Mouse (Mus musculus): Measurements from ENCODE around the gene Ddn. TPM values are rescaled to one million over a fixed set of nuclear protein-coding genes. Genes with fewer than 3 reads are reported as not detected.

Ddn gene
- polyA plus RNA-seq, 1 experiment: 0.11 TPM

GRCm38 (mm10) chr15:98806809-98807770 lies 2.2 kb downstream of the Ddn start:
- no peak overlapping the region for H3K4me2 ChIP-seq (ENCODE audit: low read depth)
- TF ChIP-seq MYOD1 (IDR thresholded peaks at IDR 0.05; ENCODE audit: control insufficient read depth in 1 of 3, insufficient read length in 2 of 3, low read depth in 2 of 3) (no peak), CEBPB (IDR thresholded peaks at IDR 0.05; ENCODE audit: insufficient read depth, poor library complexity, severe bottlenecking) (no peak), TCF12 (IDR thresholded peaks at IDR 0.05; ENCODE audit: insufficient read depth, poor library complexity, severe bottlenecking) (no peak), POLR2AphosphoS2 (IDR thresholded peaks at IDR 0.05; ENCODE audit: insufficient read length, low read depth) (no peak), MAX (IDR thresholded peaks at IDR 0.05; ENCODE audit: low read depth) (no peak), E2F4 (IDR thresholded peaks at IDR 0.05; ENCODE audit: insufficient read depth) (no peak), TCF3 (IDR thresholded peaks at IDR 0.05; ENCODE audit: insufficient read length, low read depth) (no peak), REST (IDR thresholded peaks at IDR 0.05; ENCODE audit: insufficient read depth, insufficient read length) (no peak), MYOG (IDR thresholded peaks at IDR 0.05; ENCODE audit: control insufficient read depth in 1 of 3, insufficient read depth in 1 of 3, insufficient read length in 2 of 3, low read depth in 2 of 3) (no peak), POLR2A (IDR thresholded peaks at IDR 0.05; ENCODE audit: insufficient read length, low read depth) (no peak), SRF (IDR thresholded peaks at IDR 0.05; ENCODE audit: control insufficient read depth, insufficient read length, low read depth) (no peak), USF1 (IDR thresholded peaks at IDR 0.05; ENCODE audit: low read depth) (no peak)
- peaks cover 4% of the 10 kb centered on the region for H3K36me3 ChIP-seq (ENCODE audit: control insufficient read depth, insufficient read depth)
- no peak overlapping the region for H3K4me3 ChIP-seq
- peaks cover 21% of the 10 kb centered on the region for H3K27me3 ChIP-seq (ENCODE audit: control insufficient read depth, insufficient read depth, insufficient read length)
- no peaks in the 10 kb centered on the region for H3K79me2 ChIP-seq (ENCODE audit: control insufficient read depth, insufficient read depth)
- no peak overlapping the region for H3ac ChIP-seq (ENCODE audit: control insufficient read depth, insufficient read length)

DNA sequence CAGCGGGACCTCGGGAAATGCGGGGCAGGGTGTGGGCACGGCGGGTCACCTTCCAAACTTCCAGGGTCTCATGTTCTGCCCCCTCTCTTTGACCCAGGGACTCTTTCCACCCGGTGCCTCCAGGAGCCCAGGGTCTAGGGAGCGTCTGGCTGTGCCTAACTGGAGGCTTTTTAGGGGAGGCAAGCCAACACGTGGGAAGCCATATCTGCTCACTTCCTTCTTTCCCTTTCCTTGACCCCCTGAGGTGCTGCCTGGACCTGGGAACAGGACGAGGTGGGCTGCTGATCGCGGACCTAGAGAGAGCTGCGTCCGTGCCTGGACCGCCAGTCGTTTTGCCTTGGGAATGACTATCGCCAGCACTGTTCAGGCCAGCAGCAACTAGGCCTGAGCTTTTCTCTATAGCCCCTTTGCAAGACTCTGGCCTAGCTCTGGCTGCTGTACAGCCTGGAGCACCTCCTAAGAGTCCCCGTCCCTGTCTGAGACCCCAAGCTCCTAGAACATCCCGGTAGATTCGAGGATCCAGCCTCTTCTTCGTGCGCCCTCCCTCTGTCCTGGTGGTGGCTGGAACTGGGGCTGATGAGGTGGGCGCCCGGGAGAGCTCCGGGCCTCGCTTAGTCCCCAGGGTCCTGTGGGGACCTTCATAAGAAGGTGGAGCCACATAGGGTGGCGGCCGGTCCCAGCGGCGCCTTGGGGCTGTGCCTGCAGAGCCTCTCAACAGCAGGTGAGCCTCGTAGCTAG lies 3.0 kb downstream of the Ddn start:
- H3K4me3 ChIP-seq: no peak overlapping the region
- TF ChIP-seq USF1 (IDR thresholded peaks at IDR 0.05; ENCODE audit: low read depth) (no peak), MYOG (IDR thresholded peaks at IDR 0.05; ENCODE audit: control insufficient read depth in 1 of 3, insufficient read depth in 1 of 3, insufficient read length in 2 of 3, low read depth in 2 of 3) (no peak), MAX (IDR thresholded peaks at IDR 0.05; ENCODE audit: low read depth) (no peak), POLR2A (IDR thresholded peaks at IDR 0.05; ENCODE audit: insufficient read length, low read depth) (no peak), TCF3 (IDR thresholded peaks at IDR 0.05; ENCODE audit: insufficient read length, low read depth) (no peak), POLR2AphosphoS2 (IDR thresholded peaks at IDR 0.05; ENCODE audit: insufficient read length, low read depth) (no peak), MYOD1 (IDR thresholded peaks at IDR 0.05; ENCODE audit: control insufficient read depth in 1 of 3, insufficient read length in 2 of 3, low read depth in 2 of 3) (no peak), E2F4 (IDR thresholded peaks at IDR 0.05; ENCODE audit: insufficient read depth) (no peak), TCF12 (IDR thresholded peaks at IDR 0.05; ENCODE audit: insufficient read depth, poor library complexity, severe bottlenecking) (no peak), REST (IDR thresholded peaks at IDR 0.05; ENCODE audit: insufficient read depth, insufficient read length) (no peak), SRF (IDR thresholded peaks at IDR 0.05; ENCODE audit: control insufficient read depth, insufficient read length, low read depth) (no peak), CEBPB (IDR thresholded peaks at IDR 0.05; ENCODE audit: insufficient read depth, poor library complexity, severe bottlenecking) (no peak)

GRCm38 (mm10) chr15:98805324-98806040 lies 3.8 kb downstream of the Ddn start:
- Histone ChIP-seq H3K4me2 (ENCODE audit: low read depth) (peak overlapping the region; percentile 44), H3K79me2 (ENCODE audit: control insufficient read depth, insufficient read depth) (no peaks in the 10 kb centered on the region), H3K27me3 (ENCODE audit: control insufficient read depth, insufficient read depth, insufficient read length) (peaks cover 27% of the 10 kb centered on the region), H3ac (ENCODE audit: control insufficient read depth, insufficient read length) (no peak overlapping the region), H3K4me3 (no peak overlapping the region), H3K36me3 (ENCODE audit: control insufficient read depth, insufficient read depth) (no peaks in the 10 kb centered on the region)
- TF ChIP-seq MYOG (IDR thresholded peaks at IDR 0.05; ENCODE audit: control insufficient read depth in 1 of 3, insufficient read depth in 1 of 3, insufficient read length in 2 of 3, low read depth in 2 of 3) (no peak), MAX (IDR thresholded peaks at IDR 0.05; ENCODE audit: low read depth) (no peak), POLR2A (IDR thresholded peaks at IDR 0.05; ENCODE audit: insufficient read length, low read depth) (no peak), TCF12 (IDR thresholded peaks at IDR 0.05; ENCODE audit: insufficient read depth, poor library complexity, severe bottlenecking) (no peak), POLR2AphosphoS2 (IDR thresholded peaks at IDR 0.05; ENCODE audit: insufficient read length, low read depth) (no peak), E2F4 (IDR thresholded peaks at IDR 0.05; ENCODE audit: insufficient read depth) (no peak), MYOD1 (IDR thresholded peaks at IDR 0.05; ENCODE audit: control insufficient read depth in 1 of 3, insufficient read length in 2 of 3, low read depth in 2 of 3) (no peak), USF1 (IDR thresholded peaks at IDR 0.05; ENCODE audit: low read depth) (no peak), TCF3 (IDR thresholded peaks at IDR 0.05; ENCODE audit: insufficient read length, low read depth) (no peak), SRF (IDR thresholded peaks at IDR 0.05; ENCODE audit: control insufficient read depth, insufficient read length, low read depth) (no peak), CEBPB (IDR thresholded peaks at IDR 0.05; ENCODE audit: insufficient read depth, poor library complexity, severe bottlenecking) (no peak), REST (IDR thresholded peaks at IDR 0.05; ENCODE audit: insufficient read depth, insufficient read length) (no peak)

More for the DNA sequence above, 3.0 kb downstream of the Ddn start:
- Histone ChIP-seq H3K27me3 (ENCODE audit: control insufficient read depth, insufficient read depth, insufficient read length) (peaks cover 21% of the 10 kb centered on the region), H3K4me2 (ENCODE audit: low read depth) (peak overlapping the region; percentile 44), H3K79me2 (ENCODE audit: control insufficient read depth, insufficient read depth) (no peaks in the 10 kb centered on the region), H3ac (ENCODE audit: control insufficient read depth, insufficient read length) (no peak overlapping the region), H3K36me3 (ENCODE audit: control insufficient read depth, insufficient read depth) (no peaks in the 10 kb centered on the region)

Data from myocyte (in vitro differentiated cells).